Mouse (Mus musculus) midbrain, embryonic 13.5 days (tissue): ENCODE results near the gene Krt84. TPM values are rescaled to one million over a fixed set of nuclear protein-coding genes. Genes with fewer than 3 reads are reported as not detected.

Experiments
- ATAC-seq: fragments of 200-750 bp; cut with Nextera tagmentation; 2 replicates; pipeline ENCODE4 v1.8.0; 2017; ENCODE audit warnings: mild to moderate bottlenecking, moderate TSS enrichment, moderate library complexity
- H3K27ac ChIP-seq: fragments of 300-500 bp; sonication (generic); 2 replicates; pipeline ENCODE4 v1.5.1; 2015; ENCODE audit warnings: inconsistent platforms, mild to moderate bottlenecking, moderate library complexity
- H3K27me3 ChIP-seq: fragments of 300-500 bp; sonication (generic); 2 replicates; pipeline ENCODE4 v1.6.1; 2015; ENCODE audit warnings: mild to moderate bottlenecking, inconsistent platforms
- H3K36me3 ChIP-seq: fragments of 300-500 bp; sonication (generic); 2 replicates; pipeline ENCODE4 v1.6.1; 2015; ENCODE audit warnings: mild to moderate bottlenecking, inconsistent platforms
- H3K4me1 ChIP-seq: fragments of 300-500 bp; sonication (generic); replicated peaks from 2 replicates; pipeline ENCODE4 v1.6.1; 2015; ENCODE audit warnings: inconsistent platforms
- H3K4me2 ChIP-seq: fragments of 300-500 bp; sonication (generic); replicated peaks from 2 replicates; pipeline ENCODE4 v1.6.1; 2015; ENCODE audit warnings: moderate library complexity, mild to moderate bottlenecking, inconsistent platforms
- H3K4me3 ChIP-seq: fragments of 300-500 bp; sonication (generic); replicated peaks from 2 replicates; pipeline ENCODE4 v1.5.1; 2015; ENCODE audit warnings: mild to moderate bottlenecking, inconsistent platforms
- H3K9ac ChIP-seq: fragments of 300-500 bp; sonication (generic); replicated peaks from 2 replicates; pipeline ENCODE4 v1.6.1; 2015; ENCODE audit warnings: mild to moderate bottlenecking, inconsistent platforms
- H3K9me3 ChIP-seq: fragments of 300-500 bp; sonication (generic); 2 replicates; pipeline ENCODE4 v1.6.1; 2016; ENCODE audit warnings: mild to moderate bottlenecking, inconsistent platforms
- WGBS: fragments of 180-500 bp; shearing (Covaris S2); methylation state at CpG from one replicate; pipeline ENCODE4 v1.1.7; 2015; 5-methylcytosine and 5-hydroxymethylcytosine counted together
- polyA plus RNA-seq: library from polyadenylated mRNA; unstranded; fragments of >200 nt; fragmentation: Nextera tagmentation; extraction: Ambion mirVana; gene quantifications from 2 replicates; pipeline ENCODE4 v1.2.1, GENCODE M21; 2015

Gene Krt84
- polyA plus RNA-seq = not detected in 2 replicates

DNA sequence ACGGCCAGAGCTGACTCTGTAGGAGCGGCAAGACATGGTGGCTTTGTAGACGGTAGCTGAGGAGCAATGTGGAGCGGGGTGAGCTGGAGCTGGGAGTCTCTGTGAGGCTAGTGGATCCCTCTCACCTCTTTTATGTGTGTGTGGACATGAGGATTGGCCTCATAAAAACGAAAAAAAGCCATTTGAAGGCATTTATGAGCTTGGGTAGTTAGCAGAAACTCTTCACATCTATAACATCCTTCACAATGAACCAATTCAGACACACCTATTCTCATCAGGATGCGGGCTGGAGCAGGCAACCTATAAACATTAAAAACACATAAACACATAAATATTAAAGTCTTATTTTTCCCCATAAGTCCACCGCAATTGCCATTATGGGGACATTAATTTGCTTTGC, at the start of gene Krt84:
Krt84 (minus strand) TSS at position 101 of the 400 bp plus-strand sequence.
- no peak within 1 kb of the TSS for H3K27ac ChIP-seq
- WGBS = 85% methylated on average over 7 of the region's 7 CpGs
- no peaks in the 10 kb centered on the region for H3K9me3 ChIP-seq
- H3K36me3 ChIP-seq = no peaks in the 10 kb centered on the region
- H3K4me3 ChIP-seq = no peak within 1 kb of the TSS
- no peak within 1 kb of the TSS for H3K9ac ChIP-seq
- no peaks in the 10 kb centered on the region for H3K27me3 ChIP-seq
- ATAC-seq = no peak
- 0 out of 2 replicates have a peak, but pooled peaks cover 5% of the 10 kb centered on the region for H3K4me1 ChIP-seq
- no peak within 1 kb of the TSS for H3K4me2 ChIP-seq

DNA sequence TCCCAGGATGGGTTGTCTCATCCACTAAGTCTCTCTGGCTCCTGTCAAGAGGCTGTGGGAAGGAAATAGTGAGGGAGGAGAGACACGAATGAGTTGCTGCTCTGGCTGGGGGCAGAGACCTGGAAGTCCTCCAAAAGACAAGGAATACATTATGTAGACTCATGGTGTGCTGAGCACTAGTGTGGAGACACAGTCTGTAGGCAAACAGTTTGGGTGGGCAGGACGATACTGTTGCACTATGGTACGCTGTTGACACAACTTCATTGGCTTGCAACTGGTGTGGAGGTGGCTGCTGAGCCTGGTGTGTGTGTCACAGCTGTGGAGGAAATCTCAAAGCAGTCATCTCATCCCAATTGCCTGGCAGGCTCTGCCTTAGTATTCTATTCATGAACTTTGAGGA, 49.1 kb upstream of the Krt84 start:
- no peak for ATAC-seq
- H3K4me2 ChIP-seq = no peak overlapping the region
- H3K4me1 ChIP-seq = no peaks in the 10 kb centered on the region
- 94% methylated on average over 3 of the region's 3 CpGs for WGBS
- H3K9me3 ChIP-seq = no peaks in the 10 kb centered on the region
- no peak overlapping the region for H3K4me3 ChIP-seq
- H3K9ac ChIP-seq = no peak overlapping the region
- no peak overlapping the region for H3K27ac ChIP-seq
- no peaks in the 10 kb centered on the region for H3K36me3 ChIP-seq
- no peaks in the 10 kb centered on the region for H3K27me3 ChIP-seq

DNA sequence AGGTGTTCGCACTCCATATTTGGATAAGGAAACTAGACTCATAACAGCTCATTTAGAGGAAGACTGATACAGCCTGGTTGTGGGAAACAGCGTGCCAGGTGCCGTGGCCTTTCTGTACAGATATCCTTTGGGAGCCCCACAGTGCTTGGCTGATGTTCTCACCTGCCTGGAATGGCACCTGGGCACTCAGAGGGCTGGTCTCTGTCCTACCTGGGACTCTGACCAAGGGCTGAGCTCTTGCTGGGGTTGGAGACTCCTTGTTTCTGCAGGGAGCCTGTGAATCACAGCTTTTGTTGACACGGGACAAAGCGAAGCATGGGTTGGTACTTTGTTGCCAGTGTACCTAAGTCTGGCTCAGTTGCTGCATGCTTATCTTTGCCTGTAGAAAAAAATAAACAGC, 42.9 kb upstream of the Krt84 start:
- Histone ChIP-seq H3K4me2 (no peak overlapping the region), H3K27me3 (no peaks in the 10 kb centered on the region), H3K4me1 (no peaks in the 10 kb centered on the region), H3K9ac (no peak overlapping the region), H3K27ac (no peak overlapping the region), H3K36me3 (no peaks in the 10 kb centered on the region), H3K4me3 (no peak overlapping the region), H3K9me3 (no peaks in the 10 kb centered on the region)
- ATAC-seq = no peak
- 85% methylated on average over 5 of the region's 5 CpGs for whole genome bisulfite sequencing

DNA sequence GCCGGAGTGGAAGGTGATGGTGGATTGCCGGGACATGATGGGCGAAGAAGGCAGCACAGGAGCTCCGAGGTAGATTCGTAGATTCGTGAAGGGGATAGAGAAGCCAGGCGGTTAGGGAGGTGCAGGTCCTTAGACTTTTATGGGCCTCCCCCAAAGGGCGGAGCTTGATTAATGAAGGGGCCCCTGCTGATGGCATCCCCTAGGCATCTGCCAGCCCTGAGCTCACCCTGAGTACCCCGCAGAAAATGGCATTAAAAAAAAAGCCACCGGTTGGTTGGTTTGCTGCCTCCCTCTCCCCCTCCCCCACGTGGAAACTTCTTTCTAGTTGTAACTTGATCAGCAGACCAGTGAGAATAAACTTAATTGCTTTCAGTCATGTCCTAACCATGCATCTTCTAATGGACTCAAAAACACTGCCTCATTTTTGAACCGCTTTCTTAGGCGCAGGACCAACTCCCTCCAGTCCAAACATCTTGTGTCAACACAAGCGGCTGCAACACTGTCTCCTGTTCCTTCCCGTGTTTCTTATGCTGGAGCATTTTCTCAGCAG, 41.3 kb upstream of the Krt84 start, which contains the start of gene Krt75:
Krt75 (minus strand) TSS at position 109 of the 550 bp plus-strand sequence.
- Histone ChIP-seq H3K9me3 (no peaks in the 10 kb centered on the region), H3K36me3 (no peaks in the 10 kb centered on the region), H3K4me3 (no peak within 1 kb of the TSS), H3K27ac (no peak within 1 kb of the TSS), H3K27me3 (no peaks in the 10 kb centered on the region), H3K4me2 (no peak within 1 kb of the TSS), H3K9ac (no peak within 1 kb of the TSS), H3K4me1 (no peaks in the 10 kb centered on the region)
- ATAC-seq = no peak
- WGBS = 82% methylated on average over 15 of the region's 15 CpGs

DNA sequence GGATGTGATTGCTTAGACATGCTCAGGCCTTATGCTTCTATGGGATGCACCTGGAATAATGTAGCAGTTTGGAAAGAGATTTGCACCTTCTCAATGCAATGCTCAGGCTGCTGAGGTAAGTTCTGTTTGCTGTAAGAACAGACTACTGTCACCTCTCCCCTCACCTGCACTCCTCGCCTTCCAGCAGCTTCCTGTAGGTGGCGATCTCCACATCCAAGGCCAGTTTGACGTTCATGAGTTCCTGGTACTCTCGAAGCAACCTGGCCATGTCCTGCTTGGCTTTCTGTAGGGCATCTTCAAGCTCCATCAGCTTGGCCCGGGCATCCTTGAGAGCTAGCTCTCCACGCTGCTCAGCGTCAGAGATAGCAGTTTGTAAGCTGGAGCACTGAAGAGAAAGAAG, 35.2 kb upstream of the Krt84 start:
- H3K27me3 ChIP-seq = no peaks in the 10 kb centered on the region
- no peaks in the 10 kb centered on the region for H3K4me1 ChIP-seq
- WGBS = 46% methylated on average over 7 of the region's 7 CpGs
- H3K27ac ChIP-seq = no peak overlapping the region
- H3K4me3 ChIP-seq = no peak overlapping the region
- no peak for ATAC-seq
- no peak overlapping the region for H3K9ac ChIP-seq
- H3K4me2 ChIP-seq = no peak overlapping the region
- H3K36me3 ChIP-seq = no peaks in the 10 kb centered on the region
- no peaks in the 10 kb centered on the region for H3K9me3 ChIP-seq

DNA sequence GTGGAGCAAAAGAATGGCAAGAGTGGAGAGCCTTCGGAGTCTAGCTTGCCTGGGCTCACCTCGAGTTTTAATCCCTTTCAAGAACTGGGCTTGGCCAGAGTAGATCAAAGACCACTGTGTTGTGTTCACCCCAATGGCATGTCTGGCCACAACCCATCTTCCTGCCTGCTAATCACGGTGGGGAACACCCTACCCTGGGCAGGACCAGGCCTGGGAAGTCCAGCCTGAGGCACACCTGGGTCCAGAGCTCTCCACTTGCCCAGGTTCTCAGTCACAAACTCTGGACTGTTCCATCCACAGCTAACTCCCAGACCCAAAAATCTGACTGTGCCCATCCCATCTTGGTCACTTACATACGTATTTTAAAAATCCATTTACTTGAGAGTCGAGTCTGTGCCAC, 30.2 kb upstream of the Krt84 start, which contains the start of gene Krt90:
Krt90 (minus strand) TSS at position 101 of the 400 bp plus-strand sequence.
- Histone ChIP-seq H3K4me2 (no peak within 1 kb of the TSS), H3K36me3 (no peaks in the 10 kb centered on the region), H3K27me3 (no peaks in the 10 kb centered on the region), H3K27ac (no peak within 1 kb of the TSS), H3K4me1 (peaks cover 8% of the 10 kb centered on the region), H3K9ac (no peak within 1 kb of the TSS), H3K9me3 (no peaks in the 10 kb centered on the region), H3K4me3 (no peak within 1 kb of the TSS)
- no peak for ATAC-seq
- WGBS = 58% methylated on average over 5 of the region's 5 CpGs

DNA sequence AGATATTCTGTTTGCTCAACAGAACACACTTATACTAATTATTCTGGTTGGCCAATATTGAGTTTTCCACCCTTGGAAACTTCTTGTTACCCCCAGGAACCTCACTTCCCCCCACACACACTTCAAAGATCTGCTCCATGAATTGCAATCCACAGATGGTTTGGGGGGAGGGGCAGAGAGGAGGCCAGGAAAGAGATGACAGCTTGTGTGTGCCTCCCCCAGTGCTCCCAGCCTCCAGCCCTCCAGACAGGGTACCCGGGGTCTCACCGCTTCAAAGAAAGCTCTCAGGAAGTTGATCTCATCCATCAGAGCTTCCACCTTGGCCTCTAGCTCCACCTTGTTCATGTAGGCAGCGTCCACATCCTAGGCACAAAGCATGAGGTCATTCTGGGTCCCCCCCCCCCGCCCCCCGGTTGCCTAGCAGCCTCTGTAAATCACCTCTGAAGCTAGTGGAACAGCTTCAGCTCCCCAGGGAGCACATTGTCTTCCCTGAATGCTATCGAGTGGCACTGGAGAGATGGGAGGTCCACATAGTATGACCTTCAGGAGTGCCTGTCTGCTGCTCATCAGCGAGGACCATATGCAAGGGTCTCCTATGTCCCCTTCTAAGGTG, 25.5 kb upstream of the Krt84 start:
- Histone ChIP-seq H3K4me2 (no peak overlapping the region), H3K9me3 (no peaks in the 10 kb centered on the region), H3K27me3 (peaks cover 7% of the 10 kb centered on the region; the same call in 1 of the 2 replicates), H3K4me3 (no peak overlapping the region), H3K27ac (no peak overlapping the region), H3K9ac (no peak overlapping the region), H3K36me3 (no peaks in the 10 kb centered on the region), H3K4me1 (peaks cover 13% of the 10 kb centered on the region)
- WGBS = 7% methylated on average over 7 of the region's 7 CpGs
- no peak for ATAC-seq

DNA sequence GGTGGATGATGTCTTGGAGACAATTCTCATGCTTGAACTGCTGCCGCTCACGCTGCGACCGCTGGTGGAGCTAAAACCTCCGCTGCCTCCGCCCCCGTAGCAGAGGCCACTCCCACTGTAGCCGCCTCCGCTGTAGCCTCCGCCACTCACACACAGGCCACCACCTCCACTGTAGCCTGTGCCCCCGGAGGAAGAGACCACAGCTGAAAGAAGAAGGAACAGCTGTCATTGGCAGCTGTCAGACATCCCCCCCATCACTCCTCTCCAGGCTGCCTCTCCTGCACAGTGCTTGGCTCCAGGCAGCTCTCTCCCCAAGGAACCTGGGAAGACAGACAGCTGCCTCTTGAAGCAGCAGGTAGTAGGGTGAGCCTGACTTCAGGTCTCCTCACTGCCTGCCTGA, 20.5 kb upstream of the Krt84 start:
- peak overlapping the region; percentile 40; the same call in 1 of the 2 replicates for H3K9ac ChIP-seq

DNA sequence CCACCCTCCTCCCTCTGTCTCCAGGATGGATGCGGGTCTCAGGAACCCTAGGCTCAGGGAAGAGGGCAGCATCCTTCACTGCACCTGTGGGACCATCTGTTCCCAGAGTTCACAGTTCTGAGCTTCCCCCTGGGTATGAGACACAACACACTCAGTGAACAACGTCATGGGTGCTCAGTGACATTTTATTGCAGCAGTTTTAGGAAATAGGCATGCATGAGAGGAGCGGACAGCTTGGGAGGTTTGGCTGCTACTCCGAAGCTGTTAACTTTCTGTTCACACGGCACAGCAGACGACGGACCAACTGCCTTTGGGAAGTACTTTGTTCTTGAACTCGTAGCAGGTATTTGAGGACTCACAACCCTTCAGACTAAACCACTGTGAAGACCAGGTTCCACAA, 19.6 kb upstream of the Krt84 start:
- Histone ChIP-seq H3K9me3 (no peaks in the 10 kb centered on the region), H3K27me3 (peaks cover 11% of the 10 kb centered on the region; the same call in 1 of the 2 replicates), H3K4me3 (no peak overlapping the region), H3K4me1 (peaks cover 10% of the 10 kb centered on the region), H3K36me3 (no peaks in the 10 kb centered on the region), H3K27ac (no peak overlapping the region), H3K4me2 (no peak overlapping the region), H3K9ac (no peak overlapping the region)
- no peak for ATAC-seq
- 87% methylated on average over 8 of the region's 8 CpGs for WGBS

More for the DNA sequence above, 20.5 kb upstream of the Krt84 start:
- under 1% methylated on average over 11 of the region's 11 CpGs for WGBS
- no peaks in the 10 kb centered on the region for H3K36me3 ChIP-seq
- ATAC-seq = peak; percentile 84
- H3K9me3 ChIP-seq = no peaks in the 10 kb centered on the region
- H3K4me3 ChIP-seq = peak overlapping the region; percentile 6; the same call in 1 of the 2 replicates
- peaks cover 16% of the 10 kb centered on the region for H3K4me1 ChIP-seq
- no peak overlapping the region for H3K27ac ChIP-seq
- H3K4me2 ChIP-seq = peak overlapping the region; percentile 42
- H3K27me3 ChIP-seq = peaks cover 11% of the 10 kb centered on the region; the same call in 1 of the 2 replicates

DNA sequence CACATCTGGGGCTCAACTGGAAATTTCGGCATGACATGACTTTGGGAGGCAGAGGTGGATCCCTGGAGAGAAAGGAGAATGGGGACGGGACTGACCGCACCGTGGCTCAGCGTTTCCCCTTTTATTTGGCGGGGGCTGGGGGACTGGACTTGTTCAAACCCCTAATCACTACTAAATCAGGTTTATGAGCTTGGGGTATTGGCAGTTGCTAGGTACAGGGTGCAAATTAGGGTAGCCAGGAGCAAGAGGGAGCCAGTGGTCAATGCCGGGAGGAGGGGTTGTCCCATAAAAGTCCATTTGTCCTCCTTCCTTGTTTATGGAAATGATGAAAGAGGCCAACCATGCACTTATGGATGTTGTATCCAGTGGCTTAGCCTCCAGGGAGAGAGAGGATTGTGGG, 17.9 kb upstream of the Krt84 start, which contains the start of gene Krt82:
Krt82 (minus strand) TSS at position 101 of the 400 bp plus-strand sequence.
- Histone ChIP-seq H3K27ac (no peak within 1 kb of the TSS), H3K9ac (no peak within 1 kb of the TSS), H3K4me2 (no peak within 1 kb of the TSS), H3K36me3 (no peaks in the 10 kb centered on the region), H3K27me3 (peaks cover 11% of the 10 kb centered on the region; the same call in 1 of the 2 replicates), H3K9me3 (no peaks in the 10 kb centered on the region), H3K4me1 (peaks cover 10% of the 10 kb centered on the region), H3K4me3 (no peak within 1 kb of the TSS)
- no peak for ATAC-seq
- WGBS = 80% methylated on average over 7 of the region's 7 CpGs

DNA sequence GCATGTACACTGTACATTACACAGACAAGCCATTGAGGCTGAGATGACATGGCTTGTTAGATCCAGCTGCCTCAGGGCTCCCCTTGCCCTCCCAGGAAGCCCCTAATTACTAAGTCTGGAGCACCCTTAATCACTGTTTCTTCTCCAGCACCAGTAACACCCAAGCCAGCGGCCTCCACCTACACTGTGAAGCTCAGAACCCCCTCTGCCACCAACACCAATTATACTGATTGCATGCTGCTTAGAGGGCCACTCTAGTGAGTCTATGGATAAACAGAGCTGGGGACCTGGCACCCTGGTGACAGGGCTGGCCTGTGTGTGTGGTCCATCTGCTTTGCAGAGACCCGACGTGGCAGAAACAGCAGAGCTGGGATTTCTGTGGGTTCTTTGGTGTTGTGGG, 11.9 kb upstream of the Krt84 start:
- Histone ChIP-seq H3K27ac (no peak overlapping the region), H3K9me3 (no peaks in the 10 kb centered on the region), H3K4me3 (no peak overlapping the region), H3K27me3 (no peaks in the 10 kb centered on the region), H3K9ac (no peak overlapping the region), H3K36me3 (no peaks in the 10 kb centered on the region), H3K4me2 (no peak overlapping the region), H3K4me1 (no peaks in the 10 kb centered on the region)
- ATAC-seq = no peak
- WGBS = 62% methylated on average over 3 of the region's 3 CpGs

DNA sequence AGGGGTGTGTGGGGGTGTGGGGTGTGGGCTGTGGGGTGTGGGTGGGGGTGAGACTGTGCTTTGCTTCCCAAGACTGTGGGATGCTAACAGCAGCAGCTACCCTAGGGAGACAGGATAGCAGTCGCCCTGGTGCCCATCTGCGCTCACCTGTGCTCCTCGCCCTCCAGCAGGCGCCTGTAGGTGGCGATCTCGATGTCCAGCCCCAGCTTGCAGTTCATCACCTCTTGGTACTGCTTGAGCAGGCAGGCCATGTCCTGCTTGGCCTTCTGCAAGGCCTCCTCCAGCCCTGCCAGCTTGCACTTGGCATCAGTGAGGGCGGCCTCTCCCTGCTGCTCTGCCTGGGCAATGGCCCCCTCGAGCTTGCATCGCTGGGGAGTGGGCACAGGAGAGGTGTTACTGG, 9.9 kb upstream of the Krt84 start:
- no peaks in the 10 kb centered on the region for H3K36me3 ChIP-seq
- WGBS = 68% methylated on average over 9 of the region's 9 CpGs
- no peaks in the 10 kb centered on the region for H3K4me1 ChIP-seq
- no peak overlapping the region for H3K4me3 ChIP-seq
- H3K27ac ChIP-seq = no peak overlapping the region
- no peak overlapping the region for H3K4me2 ChIP-seq
- no peaks in the 10 kb centered on the region for H3K9me3 ChIP-seq
- H3K9ac ChIP-seq = no peak overlapping the region
- no peaks in the 10 kb centered on the region for H3K27me3 ChIP-seq
- ATAC-seq = no peak
